Mouse (Mus musculus) E14TG2a.4 (cell line): ENCODE results near the gene Rhot2.

ENCODE experiments used
- CTCF ChIP-seq: conservative IDR thresholded peaks from 2 replicates; pipeline ENCODE4 v1.5.1; 2014; ENCODE audit warnings: low read length
- NANOG ChIP-seq: IDR thresholded peaks from 2 replicates; pipeline ENCODE4 v1.6.1; 2014; ENCODE audit warnings: borderline replicate concordance, low read length, mixed read lengths

DNA sequence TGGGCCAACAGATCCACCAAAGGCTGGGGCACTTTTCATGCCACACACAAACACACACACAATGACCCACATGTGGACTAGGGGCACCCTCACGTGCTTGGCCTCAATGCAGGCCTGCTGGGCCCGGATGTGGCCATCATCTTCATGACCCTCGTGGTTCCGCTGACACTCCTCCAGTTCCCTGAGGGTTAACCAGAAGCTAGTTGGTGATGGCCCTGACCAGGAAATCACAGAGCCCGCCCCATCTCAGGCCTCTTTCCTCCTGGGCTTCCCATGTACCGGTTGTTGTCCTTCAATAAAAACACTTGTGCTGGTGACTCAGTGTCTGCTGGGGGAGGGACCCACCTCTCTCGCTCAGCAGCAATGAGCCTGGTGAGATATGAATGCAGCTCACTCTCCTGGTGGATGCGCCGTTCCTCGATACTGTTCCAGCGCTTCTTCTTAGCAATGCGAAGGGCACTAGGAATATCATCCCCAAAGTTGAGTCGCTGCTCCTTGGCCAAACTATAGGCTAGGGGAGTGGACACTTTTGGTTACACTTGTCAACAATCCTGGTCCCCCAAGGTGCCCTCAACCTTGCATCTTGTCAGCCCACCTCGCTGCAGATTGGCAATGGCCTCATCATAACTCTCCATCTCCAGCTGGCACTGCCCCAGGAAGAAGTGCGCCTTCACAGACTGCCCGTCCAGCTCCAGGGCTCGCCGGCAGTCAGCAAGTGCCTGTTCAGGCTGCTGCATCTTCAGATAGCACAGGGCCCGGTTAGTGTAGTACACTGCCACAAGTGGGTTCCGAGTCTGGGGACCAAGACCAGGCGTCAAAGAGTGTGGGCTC lies 13.0 kb downstream of the Rhot2 start:
- TF ChIP-seq CTCF (no peak), NANOG (no peak)
